Mouse (Mus musculus) MEL (cell line): ENCODE data around the gene Fbxl19. TPM values are rescaled to one million over a fixed set of nuclear protein-coding genes. Genes with fewer than 3 reads are reported as not detected.

Source experiments
- DNase-seq: peaks from one replicate; pipeline ENCODE4 v3.0.0; 2011; ENCODE audit warnings: low read depth, low spot score
- H3K27ac ChIP-seq: 2 replicates; pipeline ENCODE4 v1.5.1; 2012; ENCODE audit warnings: low read depth, mild to moderate bottlenecking, control low read depth, low read length, moderate library complexity; ENCODE audit not compliant: control insufficient read depth
- H3K27me3 ChIP-seq, 2 experiments: fragments of 150-350 bp in 1 of 2; sonication (generic) in 1 of 2; 2 replicates each; pipeline ENCODE4 v1.6.1; 2012; ENCODE audit warnings: low read length in 2 of 2, mild to moderate bottlenecking in 2 of 2, improper control_type of control experiment in 1 of 2, moderate library complexity in 1 of 2; ENCODE audit not compliant: insufficient read depth in 2 of 2, control insufficient read depth in 1 of 2
- H3K36me3 ChIP-seq, 2 experiments: 2 replicates each; pipeline ENCODE4 v1.6.1; 2012 to 2014; ENCODE audit warnings: low read length in 2 of 2, improper control_type of control experiment in 1 of 2, inconsistent platforms in 1 of 2, mild to moderate bottlenecking in 1 of 2; ENCODE audit not compliant: insufficient read depth in 2 of 2, control insufficient read depth in 1 of 2
- H3K4me1 ChIP-seq, 2 experiments: fragments of 150-350 bp in 1 of 2; sonication (generic) in 1 of 2; 2 replicates each; pipeline ENCODE4 v1.6.1; 2012; ENCODE audit warnings: low read length in 2 of 2, improper control_type of control experiment in 1 of 2, mild to moderate bottlenecking in 1 of 2; ENCODE audit not compliant: insufficient read depth in 2 of 2, control insufficient read depth in 1 of 2
- H3K4me3 ChIP-seq, 2 experiments: fragments of 150-350 bp in 1 of 2; sonication (generic) in 1 of 2; 2 replicates each; pipeline ENCODE4 v1.5.1; 2012; ENCODE audit warnings: low read depth in 2 of 2, low read length in 2 of 2, mild to moderate bottlenecking in 2 of 2, moderate library complexity in 2 of 2, control low read depth in 1 of 2, improper control_type of control experiment in 1 of 2; ENCODE audit not compliant: control insufficient read depth in 1 of 2, insufficient read depth in 1 of 2
- H3K79me2 ChIP-seq: 2 replicates; pipeline ENCODE4 v1.6.1; 2012; ENCODE audit warnings: mild to moderate bottlenecking, low read length, moderate library complexity; ENCODE audit not compliant: control insufficient read depth, poor library complexity, insufficient read depth
- H3K9ac ChIP-seq: 2 replicates; pipeline ENCODE4 v1.6.1; 2012; ENCODE audit warnings: low read depth, mild to moderate bottlenecking, control low read depth, low read length, moderate library complexity; ENCODE audit not compliant: control insufficient read depth, poor library complexity, severe bottlenecking
- H3K9me3 ChIP-seq: fragments of 150-350 bp; sonication (generic); replicated peaks from 2 replicates; pipeline ENCODE4 v1.6.1; 2012; ENCODE audit warnings: mild to moderate bottlenecking, low read length, improper control_type of control experiment, moderate library complexity; ENCODE audit not compliant: insufficient read depth
- CHD2 ChIP-seq: IDR thresholded peaks from 2 replicates; pipeline ENCODE4 v1.6.1; 2011; ENCODE audit warnings: low read length, improper control_type of control experiment
- EP300 ChIP-seq, 2 experiments: IDR thresholded peaks; 2 replicates each; pipeline ENCODE4 v1.6.1; 2011; ENCODE audit warnings: improper control_type of control experiment in 2 of 2, low read length in 2 of 2, low read depth in 1 of 2, mild to moderate bottlenecking in 1 of 2
- HCFC1 ChIP-seq: IDR thresholded peaks from 2 replicates; pipeline ENCODE4 v1.6.1; 2012; ENCODE audit warnings: low read depth, mild to moderate bottlenecking, inconsistent platforms, low read length, improper control_type of control experiment, moderate library complexity
- JUND ChIP-seq: IDR thresholded peaks from 2 replicates; pipeline ENCODE4 v1.6.1; 2011; ENCODE audit warnings: low read depth, mild to moderate bottlenecking, improper control_type of control experiment, low read length
- KAT2A ChIP-seq: conservative IDR thresholded peaks from 2 replicates; pipeline ENCODE4 v1.6.1; 2012; ENCODE audit warnings: low read depth, low read length, improper control_type of control experiment, inconsistent platforms
- MAFK ChIP-seq: IDR thresholded peaks from 2 replicates; pipeline ENCODE4 v1.6.1; 2011; ENCODE audit warnings: low read depth, mild to moderate bottlenecking, low read length, improper control_type of control experiment, borderline replicate concordance
- MEF2A ChIP-seq: IDR thresholded peaks from 2 replicates; pipeline ENCODE4 v1.6.1; 2014; ENCODE audit warnings: low read depth, mild to moderate bottlenecking, inconsistent platforms, low read length, improper control_type of control experiment; ENCODE audit not compliant: poor library complexity, insufficient replicate concordance, severe bottlenecking; ENCODE audit errors: extremely low read depth
- MYB ChIP-seq: IDR thresholded peaks from 2 replicates; pipeline ENCODE4 v1.6.1; 2011; ENCODE audit warnings: mild to moderate bottlenecking, low read depth, low read length, improper control_type of control experiment
- MYC ChIP-seq: IDR thresholded peaks from 2 replicates; pipeline ENCODE4 v1.6.1; 2011; ENCODE audit warnings: low read depth, mild to moderate bottlenecking, low read length, improper control_type of control experiment, moderate library complexity
- NRF1 ChIP-seq: IDR thresholded peaks from 2 replicates; pipeline ENCODE4 v1.6.1; 2014; ENCODE audit warnings: low read depth, mild to moderate bottlenecking, inconsistent platforms, low read length, improper control_type of control experiment, moderate library complexity; ENCODE audit not compliant: poor library complexity, insufficient read depth, severe bottlenecking
- POLR2A ChIP-seq, 2 experiments: IDR thresholded peaks; 2 replicates each; pipeline ENCODE4 v1.6.1; 2011 to 2012; ENCODE audit warnings: low read length in 2 of 2, mild to moderate bottlenecking in 2 of 2, control low read depth in 1 of 2, improper control_type of control experiment in 1 of 2, low read depth in 1 of 2, moderate library complexity in 1 of 2; ENCODE audit not compliant: control insufficient read depth in 1 of 2, insufficient read depth in 1 of 2, poor library complexity in 1 of 2
- POLR2AphosphoS5 ChIP-seq: IDR thresholded peaks from 2 replicates; pipeline ENCODE4 v1.6.1; 2012; ENCODE audit warnings: low read depth, borderline replicate concordance, mild to moderate bottlenecking, inconsistent platforms, low read length, moderate library complexity, mixed read lengths
- RCOR1 ChIP-seq: IDR thresholded peaks from 2 replicates; pipeline ENCODE4 v1.6.1; 2012; ENCODE audit warnings: low read depth, mild to moderate bottlenecking, inconsistent platforms, low read length, improper control_type of control experiment
- SIN3A ChIP-seq: IDR thresholded peaks from 2 replicates; pipeline ENCODE4 v1.6.1; 2012; ENCODE audit warnings: low read length, improper control_type of control experiment, inconsistent platforms
- SMC3 ChIP-seq: IDR thresholded peaks from 2 replicates; pipeline ENCODE4 v1.6.1; 2011; ENCODE audit warnings: low read depth, low read length, improper control_type of control experiment
- UBTF ChIP-seq: IDR thresholded peaks from 2 replicates; pipeline ENCODE4 v1.6.1; 2012; ENCODE audit warnings: low read depth, mild to moderate bottlenecking, inconsistent platforms, low read length, improper control_type of control experiment, moderate library complexity, borderline replicate concordance; ENCODE audit not compliant: insufficient read depth
- USF2 ChIP-seq, 2 experiments: IDR thresholded peaks; 2 replicates each; pipeline ENCODE4 v1.6.1; 2011 to 2012; ENCODE audit warnings: improper control_type of control experiment in 2 of 2, low read length in 2 of 2, borderline replicate concordance in 1 of 2, inconsistent platforms in 1 of 2, low read depth in 1 of 2, mild to moderate bottlenecking in 1 of 2; ENCODE audit not compliant: insufficient read depth in 1 of 2
- ZMIZ1 ChIP-seq: IDR thresholded peaks from 2 replicates; pipeline ENCODE4 v1.6.1; 2012; ENCODE audit warnings: low read depth, mild to moderate bottlenecking, inconsistent platforms, low read length, improper control_type of control experiment, moderate library complexity
- ZNF384 ChIP-seq: IDR thresholded peaks from 2 replicates; pipeline ENCODE4 v1.6.1; 2012; ENCODE audit warnings: low read depth, mild to moderate bottlenecking, inconsistent platforms, low read length, improper control_type of control experiment
- polyA plus RNA-seq, 2 experiments: library from polyadenylated mRNA; stranded (reverse) in 1 of 2; unstranded in 1 of 2; fragments of >175 nt in 1 of 2; fragments of >200 nt in 1 of 2; gene quantifications; 2 replicates each; pipeline versions ENCODE4 v1.2.1 to v1.2.4; 2012; ENCODE audit warnings: low replicate concordance in 2 of 2, low read depth in 1 of 2; ENCODE audit not compliant: insufficient read length in 2 of 2, insufficient read depth in 1 of 2, missing spikeins in 1 of 2
- total RNA-seq: library from RNA; depleted of rRNA; stranded (reverse); fragments of 300-350 nt; gene quantifications from 2 replicates; pipeline ENCODE4 v1.2.3, GENCODE M21; 2012

Gene Fbxl19
- total and polyA plus RNA-seq, 3 experiments = 46.7 to 58.3 TPM; not detected in 1

DNA sequence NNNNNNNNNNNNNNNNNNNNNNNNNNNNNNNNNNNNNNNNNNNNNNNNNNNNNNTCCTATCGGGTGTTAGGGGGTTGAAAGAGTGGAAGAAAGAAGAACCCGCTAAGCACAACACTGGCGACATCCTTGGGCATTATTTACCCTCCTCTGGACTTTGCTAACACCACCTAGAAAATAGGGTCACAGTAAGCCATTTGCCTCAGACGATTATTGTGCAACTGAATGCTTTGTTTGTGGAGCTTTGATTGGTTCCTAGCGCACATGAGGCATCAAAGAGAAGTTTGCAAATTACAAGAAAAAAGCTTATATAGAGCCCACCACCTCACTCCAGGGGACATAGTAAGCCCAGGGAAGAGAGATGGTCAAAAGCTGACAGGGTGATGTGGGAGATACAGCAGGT lies 64.5 kb downstream of the Fbxl19 start:
- TF ChIP-seq ZNF384 = no peak
- no peak for TF ChIP-seq USF2 (IDR thresholded peaks at IDR 0.05; ENCODE audit: borderline replicate concordance in 1 of 2, insufficient read depth in 1 of 2, low read depth in 1 of 2, low read length in 2 of 2)
- TF ChIP-seq NRF1 = no peak
- no peak for TF ChIP-seq HCFC1
- Histone ChIP-seq H3K27ac (peak overlapping the region; percentile 43), H3K4me3 (no peak overlapping the region), H3K27me3 (no peaks in the 10 kb centered on the region), H3K9ac (no peak overlapping the region), H3K9me3 (no peaks in the 10 kb centered on the region), H3K79me2 (peaks cover 1% of the 10 kb centered on the region; the same call in 1 of the 2 replicates), H3K36me3 (peaks cover 0 to 27% of the 10 kb centered on the region in 2 experiments; a peak in 2 of 4 replicates), H3K4me1 (peaks cover 17 to 46% of the 10 kb centered on the region in 2 experiments)
- DNase-seq = peak; percentile 44

DNA sequence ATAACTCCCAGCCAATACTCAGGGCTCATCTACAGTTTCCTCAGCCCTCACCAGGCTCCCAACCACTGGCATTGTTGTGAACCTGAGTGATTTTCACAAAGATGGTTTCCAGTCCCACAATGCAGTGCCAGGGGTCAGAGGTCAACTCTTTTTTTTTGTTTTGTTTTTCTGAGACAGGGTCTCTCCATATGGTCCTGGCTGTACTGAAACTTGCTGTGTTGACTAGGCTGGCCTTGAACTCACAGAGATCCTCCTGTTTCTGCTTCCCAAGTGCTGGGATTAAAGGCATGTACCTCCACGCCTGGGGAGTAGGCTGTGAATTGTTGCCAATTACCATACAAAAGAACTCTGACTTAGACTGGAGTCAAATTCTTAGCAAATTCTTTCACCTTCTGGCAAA lies 65.5 kb downstream of the Fbxl19 start:
- Histone ChIP-seq H3K4me1 (peaks cover 17 to 38% of the 10 kb centered on the region in 2 experiments), H3K9me3 (no peaks in the 10 kb centered on the region), H3K36me3 (peaks cover 0 to 23% of the 10 kb centered on the region in 2 experiments; a peak in 2 of 4 replicates), H3K4me3 (no peak overlapping the region), H3K27ac (no peak overlapping the region), H3K9ac (no peak overlapping the region), H3K79me2 (peaks cover 1% of the 10 kb centered on the region; the same call in 1 of the 2 replicates), H3K27me3 (no peaks in the 10 kb centered on the region)
- no peak for TF ChIP-seq MYB
- TF ChIP-seq MEF2A = no peak
- no peak for TF ChIP-seq MYC
- DNase-seq = no peak

DNA sequence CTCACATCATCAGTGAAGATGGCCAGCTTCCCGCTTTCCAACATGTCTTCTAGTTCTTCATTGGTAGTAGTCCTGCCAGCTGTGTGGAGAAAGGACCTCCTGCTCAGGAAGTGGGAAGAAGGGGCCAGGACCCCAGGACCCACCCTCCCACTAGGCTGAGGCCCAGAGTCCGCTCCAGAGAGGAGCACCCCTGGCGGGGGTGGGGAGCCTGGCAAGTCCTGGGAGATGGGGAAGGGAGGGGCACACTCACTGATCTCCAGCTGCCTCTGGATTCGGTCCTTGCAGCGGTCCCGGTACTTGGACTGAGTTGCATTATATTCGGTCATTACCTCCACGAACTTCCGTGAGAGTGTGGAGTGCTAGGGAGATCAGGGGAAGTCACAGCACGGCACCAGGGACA lies 66.3 kb downstream of the Fbxl19 start:
- DNase-seq = no peak
- no peaks in the 10 kb centered on the region for H3K27me3 ChIP-seq
- H3K4me1 ChIP-seq = peaks cover 11 to 31% of the 10 kb centered on the region in 2 experiments
- H3K79me2 ChIP-seq = peaks cover 1% of the 10 kb centered on the region; the same call in 1 of the 2 replicates
- H3K4me3 ChIP-seq = no peak overlapping the region
- H3K36me3 ChIP-seq = peaks cover 0 to 17% of the 10 kb centered on the region in 2 experiments; a peak in 2 of 4 replicates
- no peak for TF ChIP-seq POLR2AphosphoS5
- no peak for TF ChIP-seq ZMIZ1
- TF ChIP-seq UBTF = no peak
- no peak for TF ChIP-seq RCOR1
- TF ChIP-seq EP300 (IDR thresholded peaks at IDR 0.05; ENCODE audit: low read depth in 1 of 2, low read length in 2 of 2) = no peak
- TF ChIP-seq SMC3 = no peak
- TF ChIP-seq POLR2A (IDR thresholded peaks at IDR 0.05; ENCODE audit: control insufficient read depth in 1 of 2, insufficient read depth in 1 of 2, low read depth in 1 of 2, low read length in 2 of 2, poor library complexity in 1 of 2) = no peak
- no peak for TF ChIP-seq KAT2A
- no peak for TF ChIP-seq JUND
- no peak for TF ChIP-seq CHD2
- TF ChIP-seq MAFK = no peak
- no peak for TF ChIP-seq SIN3A
- H3K27ac ChIP-seq = no peak overlapping the region
- no peak overlapping the region for H3K9ac ChIP-seq
- no peaks in the 10 kb centered on the region for H3K9me3 ChIP-seq
